Mouse (Mus musculus): ENCODE results near the gene Ficd.

GRCm38 (mm10) chr5:113727238-113727637, 8.4 kb upstream of the Ficd start:
- TF ChIP-seq CTCF (IDR thresholded peaks at IDR 0.05; ENCODE audit: low read depth, low read length) (no peak), GATA1 (IDR thresholded peaks at IDR 0.05; ENCODE audit: borderline replicate concordance, low read length) (no peak), TAL1 (conservative IDR thresholded peaks at IDR 0.05; ENCODE audit: low read depth, low read length) (no peak), POLR2AphosphoS5 (IDR thresholded peaks at IDR 0.05; ENCODE audit: insufficient replicate concordance, low read depth, low read length) (no peak)

Data from G1E (cell line).